Mouse (Mus musculus): ENCODE results near the gene Crebzf. TPM values are rescaled to one million over a fixed set of nuclear protein-coding genes. Genes with fewer than 3 reads are reported as not detected.

The Crebzf gene
- total and polyA plus RNA-seq, 3 experiments = 51.8 to 102 (median 74.0) TPM

GRCm38 (mm10) chr7:90426020-90427001 lies 16.2 kb upstream of the Crebzf start, which contains the start of gene Ccdc89:
Gene Ccdc89 (plus strand): TSS chr7:90426577.
- TF ChIP-seq TCF12 (IDR thresholded peaks at IDR 0.05; ENCODE audit: low read depth, low read length) (no peak), KAT2A (IDR thresholded peaks at IDR 0.05; ENCODE audit: insufficient replicate concordance, low read length) (no peak), SIN3A (IDR thresholded peaks at IDR 0.05; ENCODE audit: low read length) (no peak), PAX5 (IDR thresholded peaks at IDR 0.05; ENCODE audit: low read length) (no peak), ETS1 (conservative IDR thresholded peaks at IDR 0.05; ENCODE audit: low read depth, low read length) (no peak), USF1 (IDR thresholded peaks at IDR 0.05; ENCODE audit: low read depth, low read length) (no peak), MEF2A (IDR thresholded peaks at IDR 0.05; ENCODE audit: borderline replicate concordance, low read depth, low read length) (no peak), MAX (IDR thresholded peaks at IDR 0.05; ENCODE audit: low read length) (no peak), POLR2AphosphoS2 (IDR thresholded peaks at IDR 0.05; ENCODE audit: low read depth, low read length) (no peak), ZNF384 (IDR thresholded peaks at IDR 0.05; ENCODE audit: low read depth, low read length) (no peak), USF2 (conservative IDR thresholded peaks at IDR 0.05; ENCODE audit: low read depth, low read length) (no peak), IRF4 (IDR thresholded peaks at IDR 0.05; ENCODE audit: low read depth, low read length) (no peak), RAD21 (IDR thresholded peaks at IDR 0.05; ENCODE audit: low read depth, low read length) (no peak), HCFC1 (IDR thresholded peaks at IDR 0.05; ENCODE audit: low read depth, low read length) (no peak)
- no peak within 1 kb of the TSS for H3K4me3 ChIP-seq (replicated peaks in 1 of 3; ENCODE audit: low read depth in 2 of 3, low read length in 2 of 3, poor library complexity in 1 of 3)

GRCm38 (mm10) chr7:90427006-90427405 lies 15.5 kb upstream of the Crebzf start:
- Histone ChIP-seq H3K9ac (ENCODE audit: insufficient read depth, low read depth) (no peak overlapping the region), H3K4me2 (ENCODE audit: insufficient read depth, low read depth, poor library complexity, severe bottlenecking) (no peak overlapping the region), H3K79me2 (replicated peaks; ENCODE audit: control insufficient read depth, extremely low read depth, insufficient read depth, poor library complexity, severe bottlenecking) (no peaks in the 10 kb centered on the region), H3K36me3 (replicated peaks in 1 of 2; ENCODE audit: control insufficient read depth in 1 of 2, insufficient read depth in 1 of 2, low read length in 1 of 2) (no peaks in the 10 kb centered on the region), H3K9me3 (replicated peaks; ENCODE audit: low read length) (no peaks in the 10 kb centered on the region), H3K4me1 (ENCODE audit: control insufficient read depth in 1 of 2, insufficient read depth in 2 of 2) (no peaks in the 10 kb centered on the region), H3K4me3 (replicated peaks in 1 of 3; ENCODE audit: low read depth in 2 of 3, low read length in 2 of 3, poor library complexity in 1 of 3) (no peak overlapping the region), H3K27me3 (replicated peaks) (no peaks in the 10 kb centered on the region), H3K27ac (ENCODE audit: insufficient read depth, low read depth) (no peak overlapping the region)
- DNase-seq (ENCODE audit: extremely low read depth) = no peak
- in situ Hi-C loops (cut with MboI; ENCODE audit: low pct_ligation_motif_present, low pct_unique_long_range_greater_than_20kb, low sequenced_read_pairs) (loop anchor here (25.0 kb wide), 1 partner anchor 415 kb away; no protein-coding TSS in a partner anchor), dilution Hi-C loops (cut with MboI; ENCODE audit: extremely low pct_ligation_motif_present, extremely low pct_unique_long_range_greater_than_20kb, low sequenced_read_pairs) (no loop called here)
- no peak for TF ChIP-seq PAX5 (IDR thresholded peaks at IDR 0.05; ENCODE audit: low read length)
- TF ChIP-seq TBP (conservative IDR thresholded peaks at IDR 0.05; ENCODE audit: low read depth, low read length) = no peak
- TF ChIP-seq JUN (IDR thresholded peaks at IDR 0.05; ENCODE audit: insufficient read depth, low read depth, low read length) = no peak
- no peak for TF ChIP-seq ZKSCAN1 (IDR thresholded peaks at IDR 0.05; ENCODE audit: borderline replicate concordance, low read depth, low read length)
- TF ChIP-seq ELF1 (IDR thresholded peaks at IDR 0.05; ENCODE audit: low read depth, low read length) = no peak
- TF ChIP-seq MAX (IDR thresholded peaks at IDR 0.05; ENCODE audit: low read length) = no peak
- no peak for TF ChIP-seq MEF2A (IDR thresholded peaks at IDR 0.05; ENCODE audit: borderline replicate concordance, low read depth, low read length)

More at GRCm38 (mm10) chr7:90426020-90427001, 16.2 kb upstream of the Crebzf start, which contains the start of gene Ccdc89:
- in situ Hi-C loops (cut with MboI; ENCODE audit: low pct_ligation_motif_present, low pct_unique_long_range_greater_than_20kb, low sequenced_read_pairs) = loop anchor here (25.0 kb wide), 1 partner anchor 414 kb away; no protein-coding TSS in a partner anchor
- Histone ChIP-seq H3K4me1 (ENCODE audit: control insufficient read depth in 1 of 2, insufficient read depth in 2 of 2) (no peaks in the 10 kb centered on the region), H3K27me3 (replicated peaks) (no peaks in the 10 kb centered on the region), H3K9me3 (replicated peaks; ENCODE audit: low read length) (no peaks in the 10 kb centered on the region), H3K9ac (ENCODE audit: insufficient read depth, low read depth) (no peak within 1 kb of the TSS), H3K79me2 (replicated peaks; ENCODE audit: control insufficient read depth, extremely low read depth, insufficient read depth, poor library complexity, severe bottlenecking) (no peaks in the 10 kb centered on the region), H3K36me3 (replicated peaks in 1 of 2; ENCODE audit: control insufficient read depth in 1 of 2, insufficient read depth in 1 of 2, low read length in 1 of 2) (no peaks in the 10 kb centered on the region), H3K4me2 (ENCODE audit: insufficient read depth, low read depth, poor library complexity, severe bottlenecking) (no peak within 1 kb of the TSS), H3K27ac (ENCODE audit: insufficient read depth, low read depth) (no peak within 1 kb of the TSS)
- no peak for DNase-seq (ENCODE audit: extremely low read depth)
- dilution Hi-C loops (cut with MboI; ENCODE audit: extremely low pct_ligation_motif_present, extremely low pct_unique_long_range_greater_than_20kb, low sequenced_read_pairs) = no loop called here
